Mouse (Mus musculus) cerebellum, adult (tissue): ENCODE results near the gene Arfgef2.

Source experiments
- ATAC-seq: cut with Nextera tagmentation; 2 replicates; pipeline ENCODE4 v1.9.2; 2017; ENCODE audit warnings: mild to moderate bottlenecking, moderate library complexity, mixed read lengths; ENCODE audit not compliant: insufficient number of reproducible peaks, low FRiP score, low TSS enrichment

Arfgef2 gene

DNA sequence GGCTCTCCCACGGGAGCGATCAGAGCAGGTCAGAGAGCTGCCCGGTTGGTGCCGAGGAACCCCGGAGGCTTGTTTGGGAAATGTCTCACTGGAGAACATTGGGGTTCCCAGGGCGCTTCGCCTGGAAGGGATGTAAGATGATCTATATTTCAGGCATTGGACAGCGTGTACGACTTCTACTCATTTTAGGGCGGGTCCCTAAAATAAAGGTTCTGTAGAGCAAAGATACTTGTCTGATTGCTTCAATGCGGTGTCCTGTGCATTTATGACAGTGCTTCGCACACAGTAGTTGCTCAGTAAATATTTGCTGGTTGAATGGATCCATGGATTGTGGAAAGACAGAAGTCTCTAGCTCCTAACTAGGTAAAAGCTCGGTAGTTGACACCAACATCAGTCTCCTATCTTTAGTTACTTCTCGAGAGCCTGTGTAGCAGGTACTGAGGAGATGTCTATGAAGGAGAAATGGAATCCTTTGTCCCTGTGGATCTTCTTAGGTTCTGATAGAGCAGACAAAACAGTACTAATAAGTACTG is 851 bp downstream of the Arfgef2 start:
- 0 out of 2 replicates have a peak, but pooled peaks have one; percentile 16 for ATAC-seq

DNA sequence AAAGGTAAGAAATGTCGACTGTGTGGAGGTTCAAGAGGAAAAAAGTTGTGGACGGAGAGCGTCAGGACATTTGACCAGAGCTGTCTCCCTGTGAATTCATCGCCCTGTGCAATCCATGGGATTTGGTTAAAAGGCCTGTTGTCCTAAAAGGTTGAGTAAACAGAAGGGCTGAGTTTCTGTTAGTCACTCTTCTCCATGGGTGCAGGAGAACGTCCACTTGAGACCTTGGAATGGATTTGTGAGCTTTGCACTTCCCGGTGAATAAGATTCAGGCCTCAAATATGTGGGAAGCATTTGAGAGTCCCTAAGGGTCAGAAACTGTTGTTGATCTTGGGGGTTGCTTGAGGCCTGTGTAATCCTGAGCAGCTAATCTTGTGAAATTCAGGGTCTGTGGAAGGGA is 1.4 kb downstream of the Arfgef2 start:
- ATAC-seq, result no peak

DNA sequence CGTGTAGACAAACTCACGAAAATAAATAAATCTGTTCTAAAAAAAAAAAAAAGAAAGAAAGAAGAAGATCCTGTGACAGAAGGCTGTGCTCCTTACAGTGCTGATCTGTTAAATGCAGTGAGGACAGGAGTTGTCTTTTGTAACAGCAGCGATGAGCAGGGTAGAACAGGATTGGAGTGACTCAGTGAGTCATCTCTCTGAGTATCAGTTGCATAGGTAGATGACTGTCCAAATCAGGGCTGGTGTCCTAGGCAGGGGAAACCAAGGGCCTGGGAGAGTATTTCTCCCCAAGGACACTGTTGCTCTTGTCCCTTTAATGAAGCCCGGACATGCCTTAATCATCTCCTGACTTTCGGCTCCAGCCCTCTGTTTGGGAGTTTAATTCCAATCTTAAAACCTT is 4.1 kb downstream of the Arfgef2 start:
- ATAC-seq, result no peak

DNA sequence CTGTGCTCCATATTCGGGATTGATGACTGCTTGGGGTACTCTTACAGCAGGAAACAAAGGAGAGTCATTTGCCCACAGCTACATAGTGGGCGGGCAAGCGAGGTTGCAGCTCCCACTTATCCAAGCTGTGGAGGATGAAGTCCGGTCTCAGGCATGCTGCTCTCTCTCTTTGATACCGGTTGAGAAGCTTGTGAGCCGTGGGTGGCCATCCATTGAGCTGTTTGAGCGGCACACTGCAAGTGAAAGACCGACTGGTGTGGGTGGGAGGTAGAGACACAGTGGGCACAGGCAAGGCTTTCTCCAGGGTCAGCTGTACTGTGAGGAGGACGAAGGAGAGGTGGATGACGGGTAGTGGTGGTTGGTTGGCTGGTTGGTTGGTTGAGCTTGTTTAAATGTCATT is 5.4 kb downstream of the Arfgef2 start:
- ATAC-seq, result no peak

DNA sequence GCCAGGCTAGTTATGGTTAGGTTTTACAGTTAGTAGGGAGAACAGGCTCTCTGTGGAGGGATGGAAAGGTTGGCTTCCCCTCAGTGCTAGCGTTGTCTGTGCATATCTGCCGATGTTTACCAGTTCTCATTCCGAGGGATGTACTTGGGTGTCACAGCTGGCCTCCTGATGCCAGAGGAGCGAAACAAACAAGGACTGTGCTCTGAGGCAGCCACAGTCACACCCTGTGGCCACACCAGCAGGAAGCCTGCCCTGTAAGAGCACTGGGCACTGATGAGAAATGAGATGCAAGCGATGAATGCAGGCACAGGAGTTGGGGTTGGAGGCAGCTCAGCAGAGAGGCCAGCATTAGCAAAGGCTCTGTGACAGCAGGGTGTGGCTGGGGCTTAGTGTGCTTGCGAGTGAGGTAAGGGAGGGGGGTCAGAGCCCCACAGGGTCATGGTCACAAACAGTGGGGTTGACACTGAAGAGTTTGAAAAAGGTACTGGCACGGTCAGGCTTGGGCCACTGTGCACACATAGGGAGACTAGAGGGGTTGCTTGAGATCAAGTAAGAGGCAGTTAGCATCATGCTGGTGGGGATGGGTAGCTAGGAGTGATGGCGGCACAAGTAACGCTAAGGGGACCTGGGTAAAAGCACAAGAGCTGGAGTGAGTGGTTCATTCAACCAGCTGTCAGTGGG is 13.2 kb downstream of the Arfgef2 start:
- ATAC-seq, result no peak

DNA sequence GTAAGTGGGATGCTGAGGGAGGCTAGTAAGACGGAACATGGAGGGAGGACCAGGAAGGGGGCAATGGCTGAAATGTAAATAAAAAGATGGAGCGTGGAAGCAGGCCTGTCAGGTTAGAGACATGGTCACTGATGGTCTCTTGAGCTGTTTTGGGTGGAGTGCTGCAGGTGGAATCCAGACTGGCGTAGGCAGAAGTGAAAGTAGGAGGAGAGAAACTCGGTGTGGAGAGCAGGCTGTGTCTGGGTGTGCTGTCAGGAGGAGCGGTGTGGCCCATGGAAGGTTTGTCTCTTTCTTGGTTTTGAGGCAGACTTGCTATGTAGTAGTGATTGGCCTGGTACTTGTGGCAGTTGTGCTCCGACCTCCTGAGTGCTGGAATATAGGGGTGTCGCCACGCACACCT is 14.5 kb downstream of the Arfgef2 start:
- no peak for ATAC-seq

DNA sequence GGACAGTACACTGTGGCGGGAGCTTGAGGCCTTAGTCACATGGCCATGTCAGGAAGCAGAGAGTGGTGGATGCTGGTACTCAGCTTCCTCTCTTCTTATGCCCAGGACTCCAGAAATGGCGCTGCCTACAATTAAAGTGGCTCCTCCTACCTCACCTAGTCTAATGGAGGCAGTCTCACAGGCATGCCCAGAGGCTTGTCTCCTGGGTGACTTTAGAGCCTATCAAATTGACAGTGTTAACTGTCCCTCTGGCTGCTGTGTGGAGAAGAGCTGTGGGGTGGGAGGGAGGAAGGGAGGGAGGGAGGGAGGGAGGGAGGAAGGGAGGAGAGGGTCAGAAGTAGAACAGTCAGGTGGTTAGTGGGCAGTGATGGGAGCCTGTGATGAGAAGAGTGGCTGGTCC is 15.5 kb downstream of the Arfgef2 start:
- ATAC-seq, result no peak

DNA sequence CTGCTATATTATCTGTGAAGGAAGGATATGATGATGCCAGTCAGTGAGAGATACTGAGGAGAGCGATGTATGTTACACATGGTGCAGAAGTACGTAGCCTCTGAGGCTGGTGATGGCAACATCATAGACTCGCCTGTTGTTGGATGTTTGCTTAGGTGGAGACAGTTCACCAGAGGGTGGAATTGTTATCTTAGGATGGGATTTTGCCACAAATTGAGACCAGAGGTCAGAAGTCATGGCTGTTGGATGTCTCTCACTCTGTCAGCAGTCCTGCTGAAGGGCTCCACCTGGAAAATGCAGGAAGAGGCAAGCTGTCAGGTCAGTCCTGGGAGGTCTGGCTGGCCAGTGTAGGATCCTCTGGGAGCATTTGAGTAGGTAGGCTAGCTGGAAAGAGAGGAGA is 16.0 kb downstream of the Arfgef2 start:
- no peak for ATAC-seq

DNA sequence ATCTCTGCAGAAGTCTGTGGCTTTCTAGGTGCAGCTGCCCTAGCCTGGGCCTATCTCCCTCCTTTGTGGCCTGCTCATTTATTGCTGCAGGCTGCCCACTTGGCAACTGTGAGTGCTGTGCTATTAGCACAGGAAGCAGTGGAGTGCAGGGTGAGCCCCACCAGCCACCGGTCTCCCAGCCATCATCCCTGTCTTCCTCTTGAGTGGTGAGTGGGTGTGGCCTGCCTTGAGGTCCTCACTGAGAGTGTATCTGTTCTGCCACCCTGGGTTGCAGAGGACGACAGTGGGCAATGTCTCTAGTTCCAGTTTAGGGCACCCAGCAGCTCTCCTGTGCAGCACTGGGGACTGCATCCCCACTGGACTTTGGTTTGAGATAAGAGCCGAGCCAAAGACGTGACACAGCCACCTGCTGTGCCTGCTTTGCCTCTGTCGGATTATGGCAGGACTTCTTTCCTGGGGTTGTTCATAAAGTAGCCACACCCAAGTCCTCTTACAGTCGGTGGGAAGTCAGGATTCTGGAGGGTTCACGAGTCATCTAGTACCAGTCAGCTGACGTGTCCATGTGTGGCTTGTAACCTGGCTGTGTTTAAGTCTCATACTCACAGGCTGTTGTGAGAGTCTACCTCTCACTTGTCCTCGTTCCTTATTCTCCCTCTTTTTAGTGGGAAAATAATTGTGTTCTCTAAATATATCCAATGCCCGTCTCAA is 16.9 kb downstream of the Arfgef2 start:
- ATAC-seq, result no peak

DNA sequence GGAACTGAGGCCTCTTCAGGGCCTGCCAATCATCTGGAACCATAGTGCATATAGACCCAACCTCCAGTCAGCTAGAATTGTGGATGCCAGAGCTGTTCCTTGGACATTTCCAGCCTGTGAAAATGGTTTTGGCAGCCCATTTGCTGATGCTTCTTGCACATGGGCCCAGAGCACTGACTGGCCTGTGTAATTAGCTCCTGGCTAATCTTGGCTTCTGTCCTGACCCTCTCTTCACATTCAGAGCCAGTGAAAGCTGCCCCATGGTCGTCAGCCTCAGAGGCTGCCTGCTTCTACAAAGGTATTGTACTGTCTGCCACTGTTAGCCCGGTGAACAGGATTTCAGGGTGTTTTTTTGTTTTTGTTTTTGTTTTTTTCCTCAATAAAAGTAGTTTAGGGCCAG is 17.5 kb downstream of the Arfgef2 start:
- ATAC-seq, result no peak

DNA sequence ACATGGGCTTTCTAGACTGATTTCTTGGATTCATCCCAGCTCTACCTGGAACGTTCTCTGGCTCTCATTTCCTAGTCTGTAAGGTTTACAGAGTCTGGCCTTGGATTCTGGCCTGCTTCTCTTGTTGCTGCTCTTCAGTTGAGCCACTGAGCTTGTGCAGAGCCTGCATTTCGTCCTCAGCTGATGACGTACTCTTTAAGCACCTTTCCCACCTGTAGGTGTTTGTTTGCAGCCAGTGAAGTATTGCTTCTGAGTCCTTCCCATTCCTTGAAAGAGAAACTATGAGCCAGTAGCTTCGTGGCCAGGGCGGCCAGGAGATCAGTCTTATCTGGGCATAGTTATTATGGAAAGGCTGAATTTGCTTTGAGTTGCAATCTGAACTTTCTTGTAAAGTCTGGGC is 19.0 kb downstream of the Arfgef2 start:
- no peak for ATAC-seq

DNA sequence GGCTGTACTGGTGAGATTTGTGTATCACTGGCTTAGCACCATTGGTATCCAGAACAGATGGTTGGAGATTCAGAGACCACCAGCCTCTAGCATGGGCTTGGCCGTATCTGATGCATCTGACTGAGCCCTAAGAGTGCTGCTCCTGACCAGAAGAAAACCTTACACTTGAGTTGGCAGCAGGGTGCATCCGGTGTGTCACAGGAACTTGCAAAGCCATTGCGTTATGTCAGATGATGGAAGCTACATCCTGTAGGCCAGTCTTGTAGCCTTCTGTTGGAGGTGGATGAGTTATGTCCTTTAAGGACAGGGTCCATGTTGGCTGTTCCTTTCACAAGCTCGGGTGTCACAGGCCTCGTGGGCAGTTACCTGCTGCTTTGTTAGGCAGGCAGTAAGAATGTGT is 19.6 kb downstream of the Arfgef2 start:
- ATAC-seq, result no peak

DNA sequence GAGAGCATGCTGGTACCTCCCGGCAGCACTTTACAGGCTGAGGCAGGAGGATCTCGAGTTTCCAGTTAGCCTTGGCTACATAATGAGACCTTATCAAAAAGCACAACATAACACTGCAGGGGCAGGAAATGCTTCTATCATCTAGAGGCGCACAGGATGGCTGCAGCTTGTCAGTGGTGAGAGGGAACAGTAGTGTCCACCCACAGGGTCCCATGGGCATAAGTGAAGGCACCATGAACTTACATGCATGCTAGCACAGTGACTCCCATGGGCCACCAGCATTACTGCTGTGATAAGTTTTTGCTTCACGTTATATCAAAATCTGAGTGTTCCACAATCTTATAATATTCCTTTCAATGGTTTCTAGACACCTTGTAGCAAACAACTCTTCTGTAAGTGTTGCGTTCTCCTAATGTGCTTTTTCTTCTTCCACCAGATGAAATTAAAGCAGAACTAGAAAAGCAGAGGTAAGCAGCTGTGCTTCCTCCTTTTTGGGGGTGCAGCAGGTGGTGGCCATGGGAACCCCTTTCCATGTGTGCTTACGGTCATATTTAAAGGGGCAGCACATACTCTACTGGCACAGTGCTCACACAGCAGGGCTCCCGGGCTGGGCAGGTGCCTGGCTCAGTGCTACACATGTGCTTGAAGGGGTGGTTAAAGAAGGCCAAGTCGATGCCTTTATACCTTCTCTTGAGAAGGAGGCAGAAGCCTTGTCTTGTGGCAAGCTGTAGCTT is 21.3 kb downstream of the Arfgef2 start:
- ATAC-seq, result no peak

DNA sequence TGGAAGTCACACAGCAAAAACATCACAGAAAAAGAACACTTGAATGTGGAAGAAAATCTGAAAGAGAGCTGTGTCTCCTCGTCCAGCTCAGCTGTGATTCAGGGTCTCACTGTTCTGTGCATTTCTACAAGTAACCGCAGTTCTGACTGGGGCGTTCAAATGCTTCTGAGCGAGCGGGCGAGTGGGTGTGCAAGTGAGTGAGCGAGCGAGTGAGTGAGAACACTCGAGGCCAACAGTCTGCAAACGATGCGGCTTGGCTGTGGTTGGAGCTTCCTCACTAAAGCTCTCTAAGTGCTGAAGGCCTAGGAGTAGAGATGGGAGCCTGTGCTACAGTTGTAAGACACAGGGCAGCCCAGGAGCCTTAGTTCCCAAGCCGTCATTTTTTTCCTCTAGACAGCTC is 22.9 kb downstream of the Arfgef2 start:
- ATAC-seq, result no peak

DNA sequence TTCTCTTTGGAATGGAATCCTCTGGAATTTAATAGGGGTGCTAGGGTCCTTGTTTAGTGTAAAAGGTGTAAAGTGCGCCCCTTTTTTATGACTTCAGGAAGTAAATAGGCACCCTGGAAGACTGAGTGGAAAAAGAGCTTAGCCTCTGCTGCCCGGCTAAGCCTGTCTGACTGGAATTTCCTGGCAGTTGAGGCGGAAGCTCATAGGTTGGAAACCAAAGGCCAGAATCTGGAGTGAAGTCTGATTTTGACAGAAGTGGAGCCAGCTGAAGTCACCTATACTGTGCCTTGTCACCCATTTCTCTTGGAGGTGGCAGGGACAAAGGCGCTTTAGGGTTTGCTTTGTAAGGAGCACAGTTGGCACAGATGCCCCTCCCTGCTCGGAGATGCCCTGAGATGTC is 25.0 kb downstream of the Arfgef2 start:
- no peak for ATAC-seq

DNA sequence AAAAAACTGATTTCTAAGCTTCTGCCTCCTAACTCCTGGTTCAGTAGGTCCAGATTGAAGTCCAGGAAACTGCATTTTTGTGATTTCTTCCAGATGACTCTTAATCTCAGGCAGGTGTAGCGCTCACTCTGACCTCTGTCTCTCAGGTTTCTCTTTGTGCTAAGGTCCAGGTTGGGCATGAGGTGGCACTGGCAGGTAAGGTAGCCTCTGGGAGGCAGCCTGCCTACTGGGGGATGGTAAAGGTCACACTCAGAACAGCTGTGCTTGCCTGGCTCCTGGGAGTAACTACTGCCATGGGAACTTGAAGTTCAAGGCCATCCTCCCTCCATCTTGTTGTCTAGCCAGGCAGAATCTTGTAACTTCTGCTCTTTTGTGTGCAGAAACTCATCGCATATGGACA is 28.7 kb downstream of the Arfgef2 start:
- ATAC-seq, result no peak

DNA sequence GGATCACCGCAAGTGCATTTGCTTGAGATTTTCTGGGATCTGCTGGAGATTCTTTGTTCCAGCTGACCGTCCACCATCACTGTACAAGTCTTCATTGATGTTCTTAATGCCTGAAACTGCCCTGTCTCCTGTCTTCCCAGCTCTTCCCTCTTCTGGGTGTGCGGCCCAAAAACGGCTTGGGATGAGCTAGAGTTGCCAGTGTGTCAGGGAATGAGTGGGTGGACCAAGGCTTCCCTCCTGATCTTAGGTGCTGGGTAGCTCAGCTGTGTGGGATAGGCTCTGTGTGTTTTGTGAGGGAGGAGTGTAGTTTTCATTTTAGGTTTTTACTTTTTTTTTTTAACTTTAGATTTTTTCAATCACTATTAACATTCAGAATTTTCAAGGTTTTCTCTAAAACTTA is 29.4 kb downstream of the Arfgef2 start:
- no peak for ATAC-seq

DNA sequence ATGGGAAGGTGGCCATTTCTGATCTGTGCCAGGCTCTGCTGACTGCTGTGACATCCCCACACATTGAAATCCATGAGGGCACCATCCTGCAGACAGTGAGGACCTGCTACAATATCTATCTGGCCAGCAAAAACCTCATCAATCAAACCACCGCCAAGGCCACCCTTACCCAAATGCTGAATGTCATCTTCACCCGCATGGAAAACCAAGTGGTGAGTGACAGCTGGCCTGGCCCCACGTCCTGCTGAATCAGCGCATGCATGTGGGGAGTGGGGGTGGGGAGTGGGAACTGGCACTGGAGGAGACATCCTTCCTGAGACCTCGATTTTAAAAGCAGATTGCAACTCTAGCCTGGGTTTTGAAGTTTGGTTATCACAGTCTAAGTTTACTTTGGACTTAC is 30.2 kb downstream of the Arfgef2 start:
- no peak for ATAC-seq

DNA sequence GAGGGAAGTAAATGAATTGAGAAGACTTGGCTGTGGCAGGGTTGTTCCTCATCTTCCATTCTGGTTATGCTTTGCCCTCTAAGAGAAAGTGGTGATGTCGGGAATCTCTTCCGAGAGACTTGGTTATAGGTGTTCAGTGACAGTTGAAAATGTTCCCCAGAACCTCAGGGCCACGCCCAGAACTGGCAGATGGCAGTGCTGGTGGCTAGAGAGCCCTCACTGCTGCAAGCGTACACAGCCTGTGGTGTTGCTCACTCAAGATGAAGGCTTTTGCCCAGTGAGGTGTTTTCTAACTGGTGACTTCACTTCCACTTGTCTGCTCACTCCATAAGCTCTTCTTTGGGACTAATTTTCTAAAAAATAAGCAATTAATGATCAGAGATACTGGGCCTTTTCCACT is 36.4 kb downstream of the Arfgef2 start:
- no peak for ATAC-seq

DNA sequence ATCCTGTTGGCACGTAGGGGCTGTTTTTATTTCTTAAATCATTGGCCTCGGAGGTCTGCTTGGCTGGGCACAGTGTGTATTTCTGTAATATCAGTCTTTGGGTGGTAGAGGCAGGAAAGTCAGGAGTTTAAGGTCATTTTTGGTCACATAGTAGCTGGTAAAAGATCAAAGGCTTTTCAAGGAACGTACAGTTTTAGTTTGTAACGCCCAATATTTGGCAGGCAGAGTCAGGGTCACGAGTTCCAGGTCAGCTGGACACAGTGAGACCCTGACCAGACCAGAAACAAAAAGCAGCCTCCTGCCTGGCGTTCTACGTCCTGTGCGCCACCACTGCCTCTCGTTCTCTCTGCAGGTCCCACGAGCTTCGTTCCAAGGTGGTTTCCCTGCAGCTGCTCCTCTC is 45.3 kb downstream of the Arfgef2 start:
- no peak for ATAC-seq

DNA sequence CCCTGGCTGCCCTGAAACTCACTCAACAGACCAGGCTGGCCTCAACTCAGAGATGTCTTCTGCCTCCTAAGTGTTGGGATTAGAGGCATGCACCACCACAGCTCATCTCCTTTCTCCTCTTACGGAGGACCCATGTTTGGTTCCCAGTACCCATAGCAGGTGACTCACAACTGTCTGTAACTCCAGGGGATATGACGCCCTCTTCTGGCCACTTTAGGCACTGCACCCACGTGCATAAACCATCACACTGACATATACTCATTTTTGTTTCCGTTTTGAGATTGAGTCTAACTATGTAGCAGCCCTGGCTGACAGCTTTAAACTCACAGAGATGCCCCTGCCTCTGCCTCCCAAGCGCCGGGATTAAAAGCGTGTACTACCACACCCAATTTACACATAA is 46.9 kb downstream of the Arfgef2 start:
- no peak for ATAC-seq
